Mouse (Mus musculus) fibroblast of lung, adult 2 months (primary cell): ENCODE measurements around the gene Oxld1.
A peak's percentile ranks its signal among the peaks of the same experiment; 100 is the strongest.

Experiments
- DNase-seq: peaks from one replicate; pipeline ENCODE4 v3.0.0-alpha.2; 2011; ENCODE audit warnings: low read depth

Gene Oxld1

DNA sequence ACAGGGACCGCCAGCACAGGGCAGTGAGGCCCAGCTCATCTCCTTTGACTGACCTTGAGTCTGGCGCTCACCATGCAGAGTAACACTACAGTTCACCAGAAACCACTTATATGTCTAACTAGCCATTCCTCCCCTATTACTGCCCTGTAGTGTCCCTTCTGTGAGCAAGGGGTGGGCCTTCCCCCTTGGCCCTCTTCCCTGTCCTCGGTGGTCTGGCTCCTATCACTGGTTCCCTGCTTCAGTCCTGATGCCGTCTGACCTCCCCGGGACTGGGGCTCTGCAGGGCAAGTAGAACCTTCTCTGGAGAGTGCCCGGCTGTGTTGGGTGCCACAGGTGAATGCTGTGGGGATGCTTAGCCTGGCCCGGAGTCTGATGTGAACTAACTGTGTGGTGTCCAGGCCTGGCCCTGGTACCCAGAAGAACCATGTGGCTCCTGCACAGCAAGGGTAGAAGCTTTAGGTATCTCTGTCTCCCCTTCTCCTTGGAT lies 25.6 kb upstream of the Oxld1 start:
- no peak for DNase-seq

DNA sequence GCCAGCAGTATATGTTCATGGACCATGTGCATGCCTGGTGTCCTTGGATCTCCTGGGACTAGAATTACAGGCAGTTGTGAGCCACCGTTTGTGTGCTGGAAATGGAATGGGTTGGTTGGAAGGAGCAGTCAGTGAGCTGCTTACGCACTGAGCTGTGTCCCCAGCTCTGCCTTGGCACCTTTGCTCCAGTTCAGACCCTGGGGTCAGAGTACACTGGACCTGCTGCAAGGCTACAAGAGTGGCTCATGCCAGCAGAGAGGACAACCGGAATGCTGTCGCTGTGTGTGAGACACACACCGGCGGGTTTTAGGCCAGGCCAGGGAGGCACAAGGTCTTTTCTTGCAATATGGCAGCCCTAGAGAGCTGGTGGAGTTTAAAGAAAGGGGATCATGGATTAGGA lies 14.2 kb upstream of the Oxld1 start:
- no peak for DNase-seq

DNA sequence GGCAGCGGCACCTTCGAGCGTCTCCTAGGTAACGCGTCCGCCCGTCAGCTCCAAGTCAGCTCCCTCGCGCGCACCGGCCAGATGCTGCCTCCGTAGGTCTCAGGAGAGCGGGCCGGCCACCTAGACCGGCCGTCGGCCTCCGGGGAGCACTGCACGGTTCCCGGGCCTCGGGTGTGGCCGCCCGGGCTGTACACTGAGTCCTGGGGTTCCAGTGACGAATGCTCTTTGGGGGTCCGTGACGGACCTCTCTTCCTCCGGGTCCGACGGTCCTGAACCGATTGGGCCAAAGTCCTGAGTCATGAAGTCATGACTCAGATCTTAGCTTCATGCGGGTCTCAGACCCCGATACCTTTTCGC lies 9.8 kb upstream of the Oxld1 start:
- no peak for DNase-seq

DNA sequence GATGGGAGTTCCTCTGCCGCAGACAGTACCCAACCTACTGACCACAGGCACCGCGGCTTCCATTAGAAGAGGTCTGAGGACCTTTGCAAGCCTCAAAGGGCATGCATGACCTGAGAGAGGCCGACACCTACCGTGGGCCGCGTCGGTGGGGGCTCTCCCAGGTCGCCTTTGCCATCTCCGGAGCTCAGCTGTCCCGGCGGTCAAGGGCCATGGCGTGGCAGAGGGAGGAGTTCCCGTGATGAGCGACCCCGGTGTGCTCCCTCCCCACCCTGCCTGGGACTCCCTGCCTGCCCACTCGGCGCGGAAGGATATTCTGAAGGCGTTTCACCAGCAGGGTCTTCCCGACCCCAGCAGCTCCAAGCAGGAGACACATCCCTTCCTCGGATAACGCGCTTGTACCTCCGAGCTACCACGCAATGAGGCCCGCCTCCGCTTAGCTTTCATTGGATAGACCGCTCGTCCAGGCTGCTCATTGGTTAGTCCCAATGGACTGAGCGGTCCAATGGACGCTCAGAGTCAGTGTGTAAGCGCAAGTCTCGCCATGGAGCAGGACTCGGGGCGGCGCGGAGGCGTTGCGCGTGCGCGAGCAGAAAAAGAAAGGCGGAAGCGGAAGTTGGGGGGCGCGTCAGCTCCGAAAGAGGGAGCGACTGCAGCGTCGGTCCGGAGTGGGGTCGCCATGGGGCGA lies 9.3 kb upstream of the Oxld1 start, which contains the start of gene Arl16:
Gene Arl16, minus strand, starts transcription at position 557 of the 685 bp plus-strand sequence.
- DNase-seq = peak; percentile 97

DNA sequence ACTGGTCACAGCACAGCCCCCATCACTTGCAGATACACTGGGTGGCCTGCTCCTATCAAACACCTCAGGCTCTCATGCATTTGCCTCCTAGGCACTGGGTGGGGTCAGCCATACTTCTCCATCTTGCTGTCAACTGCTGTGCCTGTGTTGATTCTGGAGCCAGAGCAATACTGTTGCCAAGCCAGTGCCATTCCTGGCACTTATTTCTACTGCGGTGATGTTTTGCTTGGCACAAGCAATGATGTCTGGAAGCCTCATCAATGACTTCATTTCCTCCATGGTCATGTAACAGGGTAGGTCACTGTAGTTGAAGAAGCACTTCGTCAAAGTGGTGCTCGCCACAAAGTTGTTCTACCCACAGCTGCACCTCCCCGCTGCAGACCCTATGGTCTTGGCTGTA lies 7.7 kb upstream of the Oxld1 start:
- DNase-seq = peak; percentile 44

DNA sequence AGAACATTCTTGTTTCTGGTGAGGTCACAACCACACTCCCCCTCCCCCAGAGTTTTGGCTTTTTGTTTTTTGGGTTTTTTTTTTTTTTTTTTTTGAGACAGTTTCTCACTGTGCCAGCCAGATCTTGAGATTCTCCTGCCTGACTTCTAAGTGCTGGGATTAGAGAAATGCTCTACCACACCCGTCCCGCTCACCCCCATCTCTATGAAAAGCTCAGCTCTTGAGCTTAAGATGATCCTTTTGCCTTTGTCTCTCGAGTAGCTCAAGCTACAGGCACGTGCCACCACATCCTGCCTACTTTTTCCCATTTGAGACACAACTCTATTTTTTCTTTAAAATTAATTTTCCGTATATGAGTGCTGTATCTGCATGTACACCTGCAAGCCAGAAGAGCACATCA lies 6.5 kb upstream of the Oxld1 start:
- no peak for DNase-seq

DNA sequence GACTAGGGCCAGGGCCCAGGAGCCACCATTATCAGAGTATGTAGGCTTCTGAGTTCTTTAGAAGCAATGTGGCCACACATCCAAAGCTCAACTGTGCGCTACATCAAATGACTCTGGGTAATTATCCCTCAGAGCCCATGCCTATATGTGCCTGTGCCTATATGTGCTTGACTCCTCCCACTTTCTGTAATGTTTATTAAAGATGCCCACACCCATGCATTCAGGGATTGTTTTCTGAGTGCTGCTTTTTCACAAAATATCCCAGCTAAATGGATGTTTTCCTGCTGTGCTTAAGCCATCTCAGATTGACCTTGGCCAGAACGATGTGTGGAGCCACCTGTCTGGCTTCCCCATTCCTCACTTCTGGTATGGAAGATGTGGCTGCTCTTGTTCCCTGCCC lies 5.7 kb upstream of the Oxld1 start:
- DNase-seq = no peak

DNA sequence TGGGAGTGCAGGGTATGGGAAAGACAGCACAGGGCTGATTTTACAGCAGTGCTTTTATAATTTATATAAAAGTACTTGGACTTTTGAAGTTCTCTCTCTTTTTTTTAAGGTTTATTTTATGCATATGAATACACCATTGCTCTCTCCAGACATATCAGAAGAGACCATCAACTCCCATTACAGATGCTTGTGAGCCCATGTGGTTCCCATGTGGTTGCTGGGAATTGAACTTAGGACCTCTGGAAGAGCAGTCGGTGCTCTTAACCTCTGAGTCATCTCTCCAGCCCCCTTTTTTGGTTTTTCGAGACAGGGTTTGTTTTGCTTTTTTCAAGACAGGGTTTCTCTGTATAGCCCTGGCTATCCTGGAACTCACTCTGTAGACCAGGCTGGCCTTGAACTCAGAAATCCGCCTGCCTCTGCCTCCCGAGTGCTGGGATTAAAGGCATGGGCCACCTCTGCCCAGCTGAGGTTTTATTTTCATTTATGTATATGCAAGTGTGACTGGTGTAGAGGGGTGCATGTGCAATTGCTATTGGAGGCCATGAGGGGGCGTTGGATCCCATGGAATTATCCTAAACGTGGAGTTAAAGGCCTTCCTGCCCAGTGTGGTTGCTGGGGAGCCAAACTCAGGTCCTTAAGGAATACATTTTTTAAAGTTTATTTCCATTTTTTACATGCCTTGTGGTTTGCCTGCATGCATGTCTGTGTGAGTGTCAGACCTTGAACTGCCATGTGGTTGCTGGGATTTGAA lies 1.2 kb upstream of the Oxld1 start:
- no peak for DNase-seq

DNA sequence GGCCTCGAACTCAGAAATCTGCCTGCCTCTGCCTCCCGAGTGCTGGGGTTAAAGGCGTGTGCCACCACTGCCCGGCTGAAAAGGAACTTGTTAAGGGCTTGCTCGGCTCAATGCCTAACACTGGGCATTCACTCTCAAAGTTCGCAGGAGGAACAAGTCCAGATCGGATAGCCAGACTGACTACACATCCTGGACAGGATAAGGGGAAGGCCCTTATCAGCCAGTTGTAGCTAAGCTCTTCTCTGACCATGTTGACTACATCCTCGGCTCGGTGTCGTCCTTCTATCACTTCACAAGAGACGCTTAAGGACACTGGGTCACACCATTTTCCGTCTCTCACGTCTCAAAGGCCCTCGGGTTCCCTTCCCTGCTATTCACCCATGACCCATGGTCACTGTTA lies 498 bp downstream of the Oxld1 start:
- no peak for DNase-seq

DNA sequence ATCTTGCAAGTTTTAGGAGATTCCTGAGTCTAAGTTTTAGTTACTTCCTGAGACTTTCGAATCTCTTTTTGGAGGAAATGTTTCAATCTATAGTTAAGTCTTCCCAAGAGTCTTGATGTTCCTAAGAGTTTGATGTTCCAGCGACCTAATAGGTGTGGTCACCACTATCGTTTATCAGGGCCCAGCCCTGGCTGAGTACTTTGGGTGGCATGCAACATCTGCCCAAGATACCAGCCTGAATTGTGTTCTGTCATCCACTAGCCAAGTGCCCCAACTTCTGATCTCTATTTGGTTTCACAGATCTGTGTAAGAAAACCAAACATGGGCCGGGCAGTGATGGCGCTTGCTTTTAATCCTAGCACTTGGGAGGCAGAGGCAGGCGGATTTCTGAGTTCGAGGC lies 2.5 kb downstream of the Oxld1 start:
- no peak for DNase-seq

DNA sequence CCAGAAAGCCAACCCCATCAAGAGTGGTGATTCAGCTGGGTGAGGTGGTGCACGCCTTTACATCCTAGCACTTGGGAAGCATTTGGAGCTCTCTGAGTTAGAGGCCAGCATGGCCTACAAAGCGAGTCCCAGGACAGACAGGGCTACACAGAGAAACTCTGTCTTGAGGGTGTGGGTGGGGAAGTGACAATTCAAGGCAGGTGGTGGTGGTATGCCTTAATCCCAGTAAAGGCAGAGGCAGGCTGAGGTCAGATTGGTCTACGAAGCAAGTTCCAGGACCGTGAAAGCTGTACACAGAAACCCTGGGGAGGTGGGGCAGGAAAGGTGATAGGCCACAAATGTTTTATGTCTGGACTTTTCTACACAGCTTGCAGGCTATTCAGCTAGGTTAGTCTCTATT lies 2.9 kb downstream of the Oxld1 start:
- no peak for DNase-seq

DNA sequence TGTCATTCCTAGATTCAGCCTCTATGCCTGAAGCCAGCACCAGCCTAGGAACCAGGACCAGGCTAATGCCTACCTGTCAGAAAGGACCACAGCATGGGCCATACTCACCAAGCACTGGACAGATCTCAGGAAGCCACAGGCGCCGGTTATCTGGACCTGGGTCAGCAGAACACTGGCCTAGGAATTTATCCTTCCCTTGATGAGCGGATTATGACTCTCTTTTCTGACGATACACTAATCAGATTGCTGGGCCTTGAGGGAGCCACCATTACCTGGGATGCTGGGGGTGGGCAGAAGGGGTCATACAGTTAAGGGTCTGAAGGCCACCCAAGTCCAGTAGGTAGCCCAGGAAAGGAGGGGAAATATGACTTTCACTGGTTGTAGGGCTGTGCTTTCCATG lies 4.6 kb downstream of the Oxld1 start, which contains the start of gene Pde6g:
Gene Pde6g, minus strand, starts transcription at position 195 of the 400 bp plus-strand sequence.
- DNase-seq = no peak

DNA sequence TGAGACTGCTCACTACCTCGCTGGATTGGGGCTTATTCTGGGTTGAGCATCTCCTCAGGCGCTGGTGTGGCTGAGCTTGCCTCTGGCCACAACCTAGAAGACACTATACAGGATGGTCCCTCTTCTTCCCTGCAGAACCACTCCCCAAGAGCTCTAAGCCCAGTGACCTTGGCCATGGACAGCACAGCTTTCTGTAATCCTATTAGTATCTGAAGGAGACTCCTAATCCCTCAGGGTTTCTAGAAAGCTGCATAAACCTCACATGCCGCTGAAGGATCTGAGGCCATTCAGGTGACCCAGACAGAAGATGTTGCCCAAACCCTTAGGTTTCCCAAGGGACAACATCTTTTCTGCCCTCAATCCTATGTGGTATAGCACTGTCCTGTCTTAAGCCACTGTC lies 5.6 kb downstream of the Oxld1 start:
- DNase-seq = no peak

DNA sequence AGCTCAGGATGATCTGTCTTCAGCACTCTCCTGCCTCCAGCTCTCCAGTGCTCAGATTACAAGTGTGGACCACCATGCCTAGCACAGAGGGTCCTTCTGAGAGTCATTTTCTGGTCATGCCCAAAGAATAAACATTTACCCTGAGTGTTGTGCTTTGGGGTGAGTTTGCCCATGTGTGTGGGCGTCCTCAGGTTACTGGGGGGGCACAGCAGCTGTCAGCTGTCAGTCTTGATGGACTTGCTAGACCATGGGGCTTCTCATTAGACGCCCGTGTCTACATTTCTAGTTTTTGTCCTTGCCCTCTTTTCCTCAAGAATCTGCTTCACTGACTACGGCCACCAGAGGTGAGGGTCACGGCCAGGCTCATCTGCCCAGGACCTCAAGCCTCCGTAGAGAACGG lies 10.7 kb downstream of the Oxld1 start:
- DNase-seq = no peak

DNA sequence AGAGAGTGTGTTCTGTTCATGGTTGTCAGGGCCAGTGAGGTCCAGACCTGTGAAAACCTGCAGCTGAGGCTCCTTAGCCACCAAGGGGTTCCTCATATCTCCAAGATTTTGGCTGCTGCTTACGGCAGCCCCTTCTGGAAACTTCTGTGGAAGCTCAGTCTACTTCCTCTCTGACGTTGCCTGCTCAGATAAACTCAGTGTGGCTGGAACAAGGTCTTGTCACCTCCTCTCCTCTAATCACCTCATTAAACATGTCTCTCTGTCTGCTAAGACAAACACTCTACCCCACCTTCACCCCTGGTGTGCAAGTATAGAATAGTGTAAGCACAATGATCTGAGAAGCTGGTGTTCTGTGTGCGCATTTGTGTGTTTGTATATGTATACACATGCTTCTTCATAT lies 12.4 kb downstream of the Oxld1 start:
- no peak for DNase-seq

DNA sequence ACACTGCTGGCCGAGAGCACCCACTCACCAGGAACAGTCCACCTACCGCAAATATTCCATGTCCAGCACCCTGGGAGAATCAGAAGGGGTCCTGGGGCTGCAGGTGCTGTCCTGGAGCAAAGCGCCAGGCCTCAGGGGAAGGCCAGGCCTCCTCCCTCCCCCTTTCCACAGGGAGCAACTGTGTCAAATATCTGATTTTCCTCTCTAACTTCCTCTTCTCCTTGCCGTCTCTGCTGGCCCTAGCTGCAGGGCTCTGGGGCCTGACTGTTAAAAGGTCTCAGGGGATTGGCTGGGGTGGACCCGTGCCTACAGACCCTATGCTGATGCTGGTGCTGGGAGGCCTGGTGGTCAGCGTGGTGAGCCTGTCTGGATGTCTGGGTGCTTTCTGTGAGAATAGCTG lies 13.8 kb downstream of the Oxld1 start:
- DNase-seq = no peak

DNA sequence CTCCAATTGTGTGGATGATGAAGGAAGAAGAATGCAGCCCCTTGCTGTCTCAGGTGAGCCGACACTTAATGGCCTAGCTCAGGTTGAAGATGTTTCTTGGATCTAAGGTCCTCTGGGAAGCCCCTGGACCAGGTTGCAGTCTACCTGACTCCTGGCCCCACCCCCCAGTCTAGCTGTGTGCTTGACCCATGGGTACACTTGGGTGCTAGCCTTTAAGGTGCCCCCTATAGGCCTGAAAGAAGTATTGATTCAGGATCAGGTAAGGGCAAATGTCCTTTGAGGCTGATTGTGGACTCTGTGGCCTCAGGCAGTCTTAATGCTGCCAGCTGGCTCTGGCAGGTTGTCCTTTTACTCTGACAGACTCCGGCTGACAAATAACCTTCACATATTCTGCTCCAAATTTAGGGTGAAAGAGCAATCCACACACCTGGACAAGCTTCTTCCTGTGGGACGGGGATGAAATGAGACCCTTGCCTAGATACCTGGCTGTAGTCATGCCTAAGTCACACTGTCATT lies 15.0 kb downstream of the Oxld1 start:
- DNase-seq = no peak

DNA sequence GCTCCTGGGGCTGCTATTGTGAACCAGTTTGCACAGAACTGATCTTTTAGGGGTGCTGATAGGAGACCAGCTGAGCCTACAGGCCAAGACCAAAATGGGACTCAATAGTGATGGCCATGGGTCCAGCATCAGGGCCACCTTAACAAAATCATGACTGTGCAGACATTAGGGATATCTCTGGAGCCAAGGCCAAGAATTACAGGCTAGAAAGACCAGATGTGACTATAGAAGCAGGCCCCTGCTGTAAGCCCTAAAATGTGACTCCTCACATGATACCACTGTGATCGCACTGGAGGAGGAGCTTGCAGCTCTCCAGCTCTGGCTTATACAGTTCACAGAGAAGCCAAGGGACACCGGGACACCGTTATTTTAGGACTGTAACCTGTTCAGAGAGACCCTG lies 15.5 kb downstream of the Oxld1 start, which contains the start of gene Tspan10:
Gene Tspan10, plus strand, starts transcription at position 301 of the 400 bp plus-strand sequence.
- no peak for DNase-seq

DNA sequence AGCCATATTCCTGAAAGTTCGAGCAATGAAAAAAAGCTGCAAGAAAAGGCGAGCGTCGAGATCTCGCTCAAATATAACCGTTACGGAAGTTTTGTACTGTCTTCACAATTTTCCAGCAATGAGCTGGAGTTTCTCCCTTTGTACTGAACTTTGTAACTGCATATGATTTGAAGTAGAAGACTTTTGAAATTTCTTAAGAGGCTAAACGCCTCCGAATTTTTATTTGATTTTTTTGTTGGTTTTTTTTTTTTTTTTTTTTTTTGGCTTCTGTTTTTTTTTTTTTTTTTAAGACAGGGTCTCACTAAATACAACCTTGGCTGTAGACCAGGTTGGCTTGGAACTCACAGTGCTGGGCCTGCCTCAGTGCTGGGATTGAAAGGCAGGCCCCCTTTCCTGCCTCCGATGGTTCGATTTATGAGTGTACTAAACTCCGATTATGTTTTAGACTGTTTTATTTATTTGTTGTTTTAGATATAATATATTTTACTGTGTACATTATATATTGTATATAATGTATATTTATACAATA lies 19.9 kb downstream of the Oxld1 start:
- DNase-seq = no peak

DNA sequence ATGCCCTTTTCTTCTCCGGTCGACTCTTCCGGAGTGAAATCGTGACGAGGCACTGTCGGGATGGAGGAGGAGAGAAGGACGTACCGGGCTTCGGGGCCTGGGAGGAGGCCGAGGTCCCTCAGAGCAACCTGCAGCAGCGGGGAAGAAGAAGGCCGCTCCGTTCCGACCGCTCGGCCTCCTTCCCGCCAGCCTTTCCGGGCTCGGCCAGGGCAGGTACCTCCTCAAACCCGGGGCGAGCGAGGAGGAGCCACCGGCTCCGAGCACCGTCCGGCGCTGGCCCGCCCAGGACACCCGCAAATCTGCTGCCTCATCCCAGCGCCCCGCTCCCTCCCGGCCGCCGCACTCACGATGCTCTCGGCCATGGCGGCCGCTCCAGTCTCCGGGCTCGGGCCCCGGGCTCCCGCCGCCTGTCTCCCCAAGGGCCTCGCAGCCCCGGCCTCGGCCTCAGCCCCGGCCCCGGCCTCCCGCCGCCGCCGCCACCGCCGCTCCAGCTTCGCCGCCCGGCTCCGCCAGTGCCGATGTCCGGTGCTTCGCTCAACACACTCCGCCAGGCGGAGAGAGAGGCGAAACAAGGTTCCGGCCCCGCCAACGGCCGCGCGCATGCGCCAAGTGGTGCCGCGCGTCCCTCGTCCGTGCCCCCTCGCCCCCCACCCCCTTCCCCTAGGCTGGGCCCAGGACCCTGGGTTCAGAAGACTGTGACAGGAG lies 20.6 kb downstream of the Oxld1 start, which contains the start of gene Nploc4:
Gene Nploc4, minus strand, starts transcription at position 557 of the 705 bp plus-strand sequence.
- peak; percentile 44 for DNase-seq

DNA sequence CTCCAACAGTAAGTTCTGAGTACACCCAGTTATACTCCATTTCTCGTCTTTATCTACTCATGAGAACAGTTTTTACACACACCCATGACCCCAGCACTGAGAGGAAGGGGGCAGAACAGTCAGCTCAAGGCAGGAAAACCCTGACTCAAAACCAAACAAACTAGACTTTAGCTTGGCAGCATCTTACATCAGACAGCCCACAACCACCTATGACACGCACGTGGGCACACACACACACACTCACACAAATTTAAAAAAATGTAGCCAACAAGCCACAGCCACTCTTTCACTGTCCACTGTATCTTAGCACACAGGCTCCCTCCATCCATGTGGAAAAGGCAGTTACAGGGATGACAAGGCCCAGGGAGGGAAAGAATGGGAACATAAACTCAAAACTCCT lies 31.1 kb downstream of the Oxld1 start:
- DNase-seq = no peak

DNA sequence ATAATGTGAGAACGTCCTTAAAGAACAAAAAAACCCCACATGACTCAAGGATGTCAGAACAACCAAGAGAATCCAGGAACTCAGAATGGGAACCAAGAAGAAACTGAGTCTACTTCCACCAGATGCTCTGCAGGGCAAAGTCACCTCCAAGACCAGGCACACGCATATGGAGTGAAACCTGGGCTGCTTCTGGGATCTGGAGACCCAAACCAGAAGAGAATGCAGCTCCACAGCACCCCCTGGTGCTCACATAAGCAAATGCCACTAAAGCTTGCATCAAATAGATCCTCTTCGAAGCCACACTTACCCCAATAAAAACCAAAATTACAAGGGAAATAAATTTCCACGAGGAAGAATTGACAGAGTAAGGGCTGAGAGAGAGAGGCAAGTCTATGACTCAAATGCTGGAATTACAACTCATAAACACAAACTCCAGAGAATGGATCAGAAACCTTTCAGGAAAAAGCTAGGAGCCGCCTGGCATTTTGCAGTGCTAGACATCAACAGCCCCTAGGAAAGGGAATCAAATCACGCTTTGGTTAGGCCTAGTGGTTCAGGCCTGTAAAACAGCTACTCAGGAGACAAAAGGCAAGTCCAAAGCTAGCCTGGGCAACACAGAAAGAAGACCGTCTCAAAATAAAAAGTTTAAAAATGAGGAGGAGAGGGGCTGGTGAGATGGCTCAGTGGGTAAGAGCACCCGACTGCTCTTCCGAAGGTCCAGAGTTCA lies 34.1 kb downstream of the Oxld1 start:
- DNase-seq = peak; percentile 36
